Mouse (Mus musculus): ENCODE measurements around the gene Gm42688. TPM values are rescaled to one million over a fixed set of nuclear protein-coding genes. Genes with fewer than 3 reads are reported as not detected.
A peak's percentile ranks its signal among the peaks of the same experiment; 100 is the strongest.

The Gm42688 gene
- 1 to 10 TPM; 2.2 to 2.7 TPM for total RNA-seq (2021)
- long read RNA-seq, experiment 1, partial matches to known transcripts = 5 of 6 reads
- long read RNA-seq, experiment 1, other reads (novel, unspliced or antisense) = 1 of 6 reads
- long read RNA-seq, experiment 2, partial matches to known transcripts = 3 of 9 reads
- long read RNA-seq, experiment 2, other reads (novel, unspliced or antisense) = 6 of 9 reads

DNA sequence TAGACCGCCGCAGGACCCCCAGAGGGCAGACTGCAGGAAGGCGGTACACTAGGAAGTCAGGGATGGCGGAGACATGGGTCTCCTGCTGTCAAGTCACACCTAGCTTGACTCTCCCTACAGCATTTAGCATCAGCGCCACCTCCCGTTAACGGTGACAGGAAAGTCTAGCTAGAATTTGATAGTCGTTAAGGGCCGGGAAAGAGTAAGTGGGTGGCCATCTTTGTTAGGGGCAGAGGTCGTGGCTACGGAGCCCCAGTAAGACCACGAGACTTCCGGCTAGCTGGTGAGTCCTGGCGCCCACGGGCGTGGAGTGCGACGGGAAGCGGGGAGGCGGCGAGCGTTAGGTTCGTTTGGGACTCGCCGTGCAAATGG, at the start of gene Gm42688, which contains the start of gene Ccdc142:
Gene Gm42688 (plus strand): TSS at position 302 of the 372 bp plus-strand sequence.
Gene Ccdc142 (plus strand): TSS at position 286 of the 372 bp plus-strand sequence.
- peak; percentile 66 to 87 for DNase-seq (ENCODE audit: low spot score in 2 of 2)

DNA sequence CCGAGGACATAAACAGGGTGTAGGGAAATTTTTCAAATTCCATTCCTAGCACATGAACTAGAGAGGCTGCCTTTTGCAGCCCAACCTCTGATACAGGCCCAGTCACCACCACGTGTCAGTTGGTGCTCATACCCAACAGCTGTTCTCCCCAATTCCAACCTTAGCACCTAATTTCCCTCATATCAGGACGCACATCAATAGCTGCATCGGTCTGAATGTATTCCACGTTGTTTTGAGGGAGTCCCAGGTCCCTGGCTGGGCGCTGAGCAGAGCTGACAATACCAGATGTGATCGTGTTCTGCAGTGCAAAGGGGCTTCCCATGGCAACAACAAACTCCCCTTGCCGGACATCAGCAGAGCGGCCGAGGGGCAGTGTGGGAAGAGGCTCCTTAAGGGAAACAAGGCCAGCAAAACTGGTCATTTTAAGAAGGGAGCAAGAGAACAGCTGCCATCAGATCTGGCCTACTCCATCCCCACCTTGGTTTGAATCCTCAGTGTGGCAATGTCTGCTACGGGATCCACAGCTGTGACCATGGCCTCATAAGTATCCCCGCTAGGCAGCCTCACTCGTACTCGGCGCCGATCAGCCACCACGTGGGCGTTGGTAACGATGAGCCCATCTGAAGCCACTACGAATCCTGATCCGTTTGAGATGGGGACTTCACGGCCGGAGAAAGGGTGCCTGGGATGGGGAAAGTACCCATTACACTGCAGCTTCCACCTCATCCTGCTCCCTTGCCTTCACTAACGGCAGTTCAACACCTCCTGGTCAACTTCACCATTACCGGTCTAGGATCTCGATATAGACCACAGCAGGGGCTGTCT, 48.1 kb upstream of the Gm42688 start:
- no peak for DNase-seq (ENCODE audit: low spot score in 2 of 2)

DNA sequence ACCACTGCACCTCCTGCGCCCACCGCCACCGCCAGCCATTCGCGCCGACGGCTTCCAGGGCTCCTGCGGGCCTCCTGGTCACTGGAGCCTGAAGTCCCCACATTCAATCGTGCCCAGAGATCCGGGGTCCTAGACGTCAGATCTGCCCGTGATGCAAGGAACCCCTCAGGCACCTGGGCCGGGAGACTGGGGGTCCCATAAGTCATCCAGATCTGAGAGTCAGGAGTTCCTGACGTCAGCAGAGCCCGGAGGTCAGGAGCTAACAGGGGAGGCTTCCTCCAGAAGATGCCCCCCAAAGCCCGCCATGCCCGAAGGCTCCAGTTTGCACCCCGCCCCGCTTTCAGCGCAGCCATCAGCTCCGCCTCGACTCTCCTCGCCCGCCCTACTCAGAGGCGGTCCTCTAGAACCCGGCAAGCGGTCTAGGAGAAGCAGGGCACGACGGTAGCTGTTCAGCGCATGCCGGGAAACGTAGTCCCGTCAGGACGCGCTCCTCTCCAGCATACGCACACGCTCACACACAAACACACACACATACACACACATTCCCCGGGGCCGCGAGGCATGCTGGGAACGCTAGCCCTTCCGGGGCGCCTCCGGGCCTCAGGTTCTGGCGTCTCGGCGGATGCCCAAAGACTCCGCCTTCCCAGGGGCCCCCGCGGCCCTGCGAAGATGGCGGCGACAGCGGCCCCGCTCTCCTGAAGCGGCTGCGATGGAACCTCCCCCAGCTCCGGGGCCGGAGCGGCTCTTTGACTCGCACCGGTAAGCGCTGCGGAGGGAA, 47.2 kb upstream of the Gm42688 start, which contains the start of gene Aup1:
Gene Aup1 (plus strand): TSS at position 448 of the 778 bp plus-strand sequence.
- peak; percentile 91 to 95 for DNase-seq (ENCODE audit: low spot score in 2 of 2)

DNA sequence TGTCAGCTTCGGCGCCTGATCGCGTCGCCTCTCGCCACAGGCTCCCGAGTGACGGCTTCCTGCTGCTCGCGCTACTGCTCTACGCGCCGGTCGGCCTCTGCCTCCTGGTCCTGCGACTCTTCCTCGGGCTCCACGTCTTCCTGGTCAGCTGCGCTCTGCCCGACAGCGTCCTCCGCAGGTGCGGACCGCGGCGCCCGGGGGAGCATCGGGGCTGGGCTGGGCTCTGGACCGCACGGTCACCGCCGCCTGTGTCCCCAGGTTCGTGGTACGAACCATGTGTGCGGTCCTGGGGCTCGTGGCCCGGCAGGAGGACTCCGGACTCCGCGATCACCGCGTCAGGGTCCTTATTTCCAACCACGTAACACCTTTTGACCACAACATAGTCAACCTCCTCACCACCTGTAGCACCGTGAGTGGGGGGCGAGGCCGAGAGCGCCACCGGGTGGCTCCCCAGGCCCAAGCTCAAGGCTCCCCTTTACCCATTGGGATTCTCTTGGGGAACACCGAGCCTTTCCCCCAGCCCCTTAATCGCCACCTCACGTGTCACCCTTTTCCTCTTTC, 46.5 kb upstream of the Gm42688 start, which contains the start of gene Htra2:
Gene Htra2 (minus strand): TSS at position 403 of the 561 bp plus-strand sequence.
- no peak for DNase-seq (ENCODE audit: low spot score in 2 of 2)

DNA sequence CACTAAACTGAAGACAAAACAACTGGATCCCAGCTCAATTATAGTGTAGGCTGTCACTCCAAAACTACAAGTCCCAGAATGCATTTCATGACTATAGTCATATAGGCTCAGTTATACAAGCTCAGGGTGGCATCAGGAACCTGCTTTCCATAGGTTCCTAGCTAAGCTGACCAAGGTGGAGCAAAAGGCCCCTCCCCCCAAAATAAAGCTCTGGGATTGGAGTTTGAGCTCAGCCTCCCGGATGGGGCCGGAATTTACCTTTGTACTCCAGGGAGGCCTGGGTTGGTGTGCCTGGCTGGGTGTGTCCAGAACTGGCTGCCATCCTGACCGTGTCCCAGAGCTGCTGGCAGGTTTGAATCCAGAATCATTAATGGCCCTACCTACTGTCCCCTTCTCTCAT, 43.6 kb upstream of the Gm42688 start, which contains the start of gene Dqx1:
Gene Dqx1 (plus strand): TSS at position 55 of the 400 bp plus-strand sequence.
- no peak for DNase-seq (ENCODE audit: low spot score in 2 of 2)

DNA sequence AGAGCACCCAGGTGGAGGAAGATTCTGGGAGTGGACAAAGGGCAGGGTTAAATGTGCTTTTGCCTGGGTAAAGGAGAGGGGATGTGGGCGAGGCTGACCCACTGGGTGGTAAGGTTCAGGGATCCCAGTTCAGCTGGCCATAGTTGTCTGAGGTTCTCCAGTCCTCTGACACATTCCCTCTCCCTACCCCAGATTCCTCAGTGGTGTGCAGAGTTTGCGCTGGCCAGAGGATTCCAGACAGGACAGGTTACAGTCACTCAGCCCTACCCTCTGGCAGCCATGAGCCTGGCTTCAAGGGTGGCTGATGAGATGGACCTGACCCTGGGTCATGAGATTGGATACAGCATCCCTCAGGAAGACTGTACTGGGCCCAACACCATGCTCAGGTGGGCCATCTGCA, 42.7 kb upstream of the Gm42688 start:
- DNase-seq (ENCODE audit: low spot score in 2 of 2) = no peak

DNA sequence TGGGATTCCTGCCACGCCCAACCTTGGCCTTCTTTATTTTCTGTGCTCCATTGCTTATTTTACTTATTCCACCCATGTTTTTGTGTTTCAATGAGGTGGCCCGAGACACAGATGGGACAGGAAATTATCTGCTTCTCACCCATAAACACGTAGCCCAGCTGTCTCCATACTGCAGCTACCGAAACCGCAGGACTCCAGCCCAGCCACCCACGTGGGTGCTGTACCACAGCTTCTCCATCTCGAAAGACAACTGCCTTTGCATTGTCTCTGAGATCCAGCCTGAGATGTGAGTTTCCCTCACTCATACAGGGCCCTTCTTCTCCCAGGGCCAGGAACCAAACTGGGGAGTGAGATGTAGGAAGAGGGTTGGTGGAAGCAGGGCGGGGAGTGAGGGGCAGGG, 35.4 kb upstream of the Gm42688 start:
- no peak for DNase-seq (ENCODE audit: low spot score in 2 of 2)

DNA sequence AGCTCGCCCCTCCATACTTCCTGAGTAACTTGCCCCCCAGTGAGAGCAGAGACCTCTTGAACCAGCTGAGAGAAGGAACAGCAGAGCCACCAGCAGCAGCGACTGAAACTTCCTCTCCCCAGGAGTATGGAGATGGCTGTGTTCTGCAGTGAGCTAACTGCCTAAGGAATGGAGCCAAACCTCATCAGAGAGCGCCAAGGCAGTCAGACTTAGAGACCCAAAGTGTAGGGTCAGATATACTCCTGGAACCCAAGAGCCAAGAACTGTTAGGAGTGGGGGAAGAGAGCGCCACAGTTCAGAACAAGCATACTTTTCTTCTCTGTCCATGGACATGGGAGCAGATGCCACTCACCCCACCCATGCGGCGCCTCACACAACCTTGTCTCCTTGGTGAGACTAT, 35.0 kb upstream of the Gm42688 start:
- DNase-seq (ENCODE audit: low spot score in 2 of 2) = no peak

DNA sequence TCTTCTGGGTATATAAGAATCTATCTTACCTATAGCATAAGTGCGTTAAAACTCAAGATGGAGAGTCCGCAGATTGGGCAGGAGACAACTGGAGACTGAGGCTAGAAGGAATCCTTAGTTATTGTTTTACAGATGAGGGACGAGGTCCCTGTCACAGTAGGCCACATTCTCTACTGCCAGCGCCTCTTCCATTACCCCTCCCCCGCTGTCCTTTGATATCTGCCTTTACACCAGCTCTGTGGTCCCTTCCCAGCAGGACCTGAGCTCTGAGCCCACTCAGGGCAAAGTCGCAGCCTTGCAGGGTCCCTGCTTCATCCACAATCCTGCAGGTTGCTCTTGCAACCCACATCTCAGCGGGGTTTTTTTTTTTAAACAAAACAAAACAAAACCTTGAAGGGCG, 33.2 kb upstream of the Gm42688 start:
- no peak for DNase-seq (ENCODE audit: low spot score in 2 of 2)

DNA sequence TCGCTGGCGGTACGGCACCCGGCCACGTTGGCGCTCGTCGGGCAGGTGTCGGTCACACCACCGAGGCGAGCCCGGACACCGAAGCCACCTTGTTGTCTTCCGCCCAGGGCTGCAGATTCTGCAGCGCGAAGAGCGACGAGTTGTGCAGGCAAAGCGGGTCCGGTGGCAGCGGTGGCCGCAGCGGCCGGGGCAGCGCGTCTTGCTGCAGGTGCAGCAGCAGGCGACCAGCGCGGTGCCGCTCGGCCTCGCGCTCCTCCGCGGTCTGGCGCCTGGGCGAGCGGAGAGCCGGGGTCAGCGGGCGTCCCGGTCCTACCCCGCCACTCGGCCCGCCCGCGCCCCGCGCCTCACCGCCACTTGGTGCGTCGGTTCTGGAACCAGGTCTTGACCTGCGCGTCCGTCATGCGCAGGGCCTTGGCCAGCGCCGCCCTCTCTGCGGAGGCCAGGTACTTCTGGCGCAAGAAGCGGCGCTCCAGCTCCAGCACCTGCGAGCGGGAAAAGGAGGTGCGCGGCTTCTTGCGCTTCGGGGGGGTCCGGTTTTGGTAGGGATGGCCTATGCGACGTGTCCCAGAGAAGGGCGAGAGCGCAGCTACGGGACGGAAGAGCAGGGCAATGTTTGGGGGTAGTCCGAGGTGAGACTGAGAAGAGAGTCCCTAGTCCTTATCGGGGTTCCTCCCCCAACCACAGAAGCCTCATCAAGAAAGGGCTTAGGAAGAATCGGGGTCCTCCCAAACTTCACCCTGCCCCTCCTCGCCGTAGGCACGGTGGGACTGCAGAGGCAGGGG, 32.5 kb upstream of the Gm42688 start:
- peak in 1 of 2 experiments; percentile 18 for DNase-seq (ENCODE audit: low spot score in 2 of 2)

DNA sequence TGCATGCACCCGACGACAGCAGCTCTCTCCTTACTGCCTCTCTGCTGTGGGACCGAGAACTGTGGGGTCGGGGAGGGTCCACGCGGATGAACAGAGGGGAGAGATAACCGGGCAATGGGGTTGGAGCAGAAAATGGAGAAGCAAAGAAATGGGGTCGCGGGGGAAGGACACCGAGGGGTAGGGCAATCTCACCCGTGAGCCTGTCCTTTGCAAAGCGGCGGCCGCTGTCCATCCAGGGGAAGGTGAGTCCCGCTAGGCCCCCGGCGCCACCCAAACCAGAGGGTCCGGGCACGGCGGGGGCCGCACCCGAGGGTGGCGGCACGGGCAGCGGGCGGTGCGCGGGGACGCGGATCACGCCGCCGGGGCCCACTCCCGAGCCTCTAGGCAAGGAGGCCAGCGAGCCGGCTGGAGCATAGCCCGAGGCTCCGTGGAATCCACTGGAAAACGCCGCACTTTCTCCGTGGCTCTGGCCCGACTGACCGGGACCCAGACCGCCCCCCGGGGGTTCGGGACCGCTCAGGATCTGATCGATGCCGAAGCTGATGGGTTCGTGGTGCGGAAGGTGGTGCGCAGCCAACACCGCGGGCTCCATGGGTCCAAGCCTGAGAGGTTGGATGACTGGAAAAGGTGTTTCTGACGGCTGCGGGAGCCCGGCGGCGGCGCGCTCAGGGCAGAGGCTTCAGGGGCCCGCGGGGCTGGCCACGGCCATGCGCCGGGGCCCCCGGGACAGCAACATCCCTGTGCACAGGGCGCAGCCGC, 31.8 kb upstream of the Gm42688 start:
- no peak for DNase-seq (ENCODE audit: low spot score in 2 of 2)

DNA sequence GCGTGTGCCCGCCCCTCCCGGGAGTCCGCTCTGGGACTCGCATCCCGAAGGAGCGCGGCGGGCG, 31.3 kb upstream of the Gm42688 start, which contains the start of gene Tlx2:
Gene Tlx2 (minus strand): TSS at position 47 of the 64 bp plus-strand sequence.
- no peak for DNase-seq (ENCODE audit: low spot score in 2 of 2)

DNA sequence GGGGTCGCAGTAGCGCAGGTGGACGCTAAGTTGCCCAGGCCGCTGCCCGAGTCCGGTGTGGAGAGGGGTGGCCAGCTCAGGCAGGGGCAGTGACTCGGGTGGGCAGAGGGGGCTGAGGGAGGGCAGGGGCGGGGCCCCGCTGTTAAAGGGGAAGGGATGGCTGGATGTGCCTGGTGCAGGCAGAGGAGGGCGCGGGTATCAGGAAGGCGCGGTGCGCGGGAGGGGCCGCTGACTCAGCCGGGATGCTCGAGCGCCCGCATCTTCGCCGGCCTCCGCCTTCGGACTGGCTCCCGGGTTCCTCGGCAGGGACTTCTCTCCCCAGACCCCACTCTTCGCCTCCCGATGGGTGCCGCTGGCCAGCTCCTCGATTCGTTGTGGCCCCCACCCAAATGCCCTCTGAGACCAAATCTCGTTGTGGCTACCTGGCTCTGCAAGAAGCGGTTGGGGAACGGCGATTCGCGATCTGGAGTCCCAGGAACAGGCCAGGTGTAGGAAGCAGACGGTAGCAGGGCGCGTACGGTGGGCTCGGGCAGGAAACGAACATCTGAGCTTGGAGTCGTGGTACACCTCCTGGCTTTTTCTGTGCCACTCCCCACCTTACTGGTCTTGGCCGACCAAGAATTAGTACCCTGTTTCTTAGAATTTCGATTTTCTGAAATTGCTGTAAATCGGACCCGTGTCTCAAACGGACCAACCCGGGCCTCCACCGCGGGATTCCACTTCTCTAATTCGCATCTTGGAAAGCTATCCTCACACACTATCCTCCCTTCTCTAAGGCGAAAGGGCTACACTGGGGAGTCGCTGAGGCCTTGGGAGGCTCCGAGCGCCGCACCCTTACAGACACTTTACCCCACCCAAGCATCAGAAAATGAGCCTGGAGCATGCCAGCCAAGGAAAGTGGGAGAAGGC, 30.9 kb upstream of the Gm42688 start:
- DNase-seq (ENCODE audit: low spot score in 2 of 2) = peak in 1 of 2 experiments; percentile 35

DNA sequence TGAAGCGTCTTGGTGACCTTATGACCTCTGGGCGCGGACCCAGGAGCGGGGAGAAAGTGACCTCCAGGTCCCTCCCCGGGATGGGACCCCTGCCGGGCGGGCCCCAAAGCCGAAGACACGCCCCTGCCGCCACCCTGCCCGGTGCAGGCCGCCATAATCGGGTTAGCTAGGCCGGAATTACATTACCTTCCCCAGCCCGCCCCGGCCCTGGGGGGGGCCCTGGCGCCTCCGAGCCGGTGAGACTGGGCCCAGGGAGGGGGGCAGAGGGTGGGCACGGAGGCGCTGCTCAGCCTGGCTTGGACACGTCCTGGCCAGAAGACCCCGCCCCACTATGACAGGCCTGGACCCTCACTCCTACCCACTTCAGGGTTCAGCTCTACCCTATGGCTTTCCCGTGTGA, 30.2 kb upstream of the Gm42688 start:
- peak in 1 of 2 experiments; percentile 16 for DNase-seq (ENCODE audit: low spot score in 2 of 2)

DNA sequence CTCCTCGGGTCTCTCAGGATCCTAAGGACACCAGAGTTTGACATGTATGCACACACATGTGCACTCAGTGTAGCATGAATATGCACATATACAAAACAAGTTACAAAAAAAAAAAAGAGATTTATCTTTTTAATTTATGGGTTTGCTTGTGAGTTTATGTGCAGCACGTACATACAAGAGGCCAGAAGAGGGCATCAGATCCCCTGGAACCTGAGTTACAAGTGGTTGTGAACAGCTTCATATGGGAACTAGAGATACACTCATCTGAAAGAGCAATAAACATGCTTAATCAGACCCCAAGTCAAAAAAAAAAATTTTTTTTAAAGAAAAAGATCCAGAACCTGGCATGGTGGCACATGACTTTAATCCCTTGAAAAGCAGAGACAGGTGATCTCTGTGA, 26.4 kb upstream of the Gm42688 start:
- no peak for DNase-seq (ENCODE audit: low spot score in 2 of 2)

DNA sequence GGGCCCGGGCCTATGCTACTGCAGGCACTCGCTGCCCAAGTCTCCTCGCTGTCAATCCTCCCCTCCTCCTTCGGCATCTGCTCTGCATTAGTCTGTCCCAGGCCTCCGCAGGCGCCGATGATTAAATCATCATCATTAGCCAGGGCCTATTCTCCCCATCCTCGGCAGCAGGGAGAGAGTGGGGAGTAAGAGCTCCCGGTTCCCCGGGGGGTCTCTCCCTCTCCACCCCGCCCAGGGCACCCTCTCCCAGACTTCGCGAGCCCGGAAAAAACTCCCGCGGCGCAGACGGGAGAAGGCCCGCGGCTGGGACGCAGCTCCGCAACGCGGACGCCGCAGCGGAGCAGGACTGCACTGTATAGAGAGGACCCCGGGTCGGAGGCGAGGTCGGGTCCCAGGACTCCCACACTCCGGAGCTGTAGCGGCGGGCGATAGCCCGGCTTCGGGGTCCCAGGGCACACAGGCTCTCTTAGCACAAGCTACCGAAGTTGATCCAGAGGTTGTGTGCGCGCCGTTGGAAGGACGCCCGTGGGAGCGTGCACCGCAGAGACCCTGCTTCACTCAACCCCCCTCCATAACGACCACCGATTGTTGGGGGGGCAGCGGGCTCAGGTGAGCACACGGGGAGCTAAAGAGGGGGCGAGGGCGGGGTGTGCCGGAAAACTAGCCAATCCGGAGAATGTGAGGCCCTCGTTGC, 23.6 kb upstream of the Gm42688 start, which contains the start of gene Pcgf1:
Gene Pcgf1 (plus strand): TSS at position 240 of the 694 bp plus-strand sequence.
- no peak for DNase-seq (ENCODE audit: low spot score in 2 of 2)

DNA sequence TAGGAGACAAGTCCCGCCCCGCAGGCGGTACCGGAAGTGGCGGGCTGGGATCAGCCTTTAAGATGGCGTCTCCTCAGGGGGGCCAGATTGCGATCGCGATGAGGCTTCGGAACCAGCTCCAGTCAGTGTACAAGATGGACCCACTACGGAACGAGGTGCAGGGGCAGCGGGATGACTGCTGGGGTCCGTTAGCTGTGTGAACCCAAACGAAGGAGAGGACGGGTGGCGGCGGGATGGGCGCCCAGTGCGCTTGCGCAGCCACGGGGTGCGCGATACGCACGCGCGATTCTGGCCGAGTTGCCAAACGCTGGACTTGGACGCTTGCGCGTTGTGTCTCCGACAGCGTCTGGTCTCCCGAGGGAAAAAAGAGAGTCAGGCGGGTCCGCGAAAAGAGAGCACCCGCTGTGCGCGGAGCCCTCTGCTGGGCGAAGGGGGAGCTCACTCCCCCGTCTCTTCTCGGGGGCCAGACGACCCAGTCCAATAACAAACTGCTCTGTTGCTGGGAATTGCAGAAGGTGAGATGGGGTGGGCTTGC, 23.0 kb upstream of the Gm42688 start:
- DNase-seq (ENCODE audit: low spot score in 2 of 2) = peak; percentile 96 to 99

DNA sequence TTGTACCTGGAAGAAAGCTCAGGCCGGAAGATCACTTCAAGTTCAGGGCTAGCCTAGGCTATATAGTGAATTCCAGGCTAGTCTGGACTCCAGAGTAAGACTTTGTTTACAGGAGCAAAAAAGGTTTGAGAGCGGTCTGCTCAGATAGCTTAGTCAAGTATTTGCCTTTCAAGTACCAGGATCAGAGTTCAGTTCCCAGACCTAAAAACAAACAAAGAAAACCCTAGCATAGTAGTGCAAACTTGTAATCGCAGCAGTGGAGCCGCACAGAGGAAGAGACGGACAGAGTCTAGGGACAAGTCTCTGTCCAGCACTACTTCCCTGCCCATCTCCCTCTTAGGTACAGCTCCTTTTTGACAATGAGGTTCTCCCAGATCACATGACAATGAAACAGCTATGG, 21.2 kb upstream of the Gm42688 start:
- no peak for DNase-seq (ENCODE audit: low spot score in 2 of 2)
